Mouse (Mus musculus) c-Kit-positive CD71-positive TER-119-positive erythroid progenitor cells, embryonic 14.5 days (primary cell): Measurements from ENCODE around the gene Rsph10b.

Experiments
- DNase-seq: peaks from one replicate; pipeline ENCODE4 v3.0.0-alpha.2; 2013; ENCODE audit warnings: low spot score

Rsph10b gene

GRCm38 (mm10) chr5:143932831-143933230 lies at the start of gene Rsph10b:
Gene Rsph10b, plus strand, starts transcription at chr5:143933035.
- DNase-seq = no peak

- no peak for DNase-seq
These were observed 47.6 kb upstream of the Rsph10b start for GRCm38 (mm10) chr5:143885274-143885673.

GRCm38 (mm10) chr5:143890741-143891140 lies 42.1 kb upstream of the Rsph10b start:
- no peak for DNase-seq

GRCm38 (mm10) chr5:143892255-143892886 lies 40.5 kb upstream of the Rsph10b start:
- DNase-seq = no peak

- peak; percentile 31 for DNase-seq
These were observed 39.4 kb upstream of the Rsph10b start for GRCm38 (mm10) chr5:143893396-143893795.

GRCm38 (mm10) chr5:143897635-143898330 lies 35.1 kb upstream of the Rsph10b start, which contains the start of gene Ankrd61:
Gene Ankrd61, minus strand, starts transcription at chr5:143897685.
- no peak for DNase-seq

GRCm38 (mm10) chr5:143902111-143902510 lies 30.7 kb upstream of the Rsph10b start:
- no peak for DNase-seq

- peak; percentile 40 for DNase-seq
These were observed 29.0 kb upstream of the Rsph10b start for GRCm38 (mm10) chr5:143903813-143904212.

- DNase-seq = no peak
These were observed 26.4 kb upstream of the Rsph10b start for GRCm38 (mm10) chr5:143906429-143906828.

- peak; percentile 55 for DNase-seq
These were observed 23.9 kb upstream of the Rsph10b start for GRCm38 (mm10) chr5:143908926-143909325.

GRCm38 (mm10) chr5:143909417-143910400 lies 23.1 kb upstream of the Rsph10b start, which contains the start of the genes Aimp2 and Pms2:
Gene Aimp2, minus strand, starts transcription at chr5:143909847.
Gene Pms2, plus strand, starts transcription at chr5:143909964.
- peak; percentile 99 for DNase-seq

GRCm38 (mm10) chr5:143916221-143916620 lies 16.6 kb upstream of the Rsph10b start:
- no peak for DNase-seq

- DNase-seq = peak; percentile 56
These were observed 15.4 kb upstream of the Rsph10b start for GRCm38 (mm10) chr5:143917418-143917817.

- DNase-seq = no peak
These were observed 14.7 kb upstream of the Rsph10b start for GRCm38 (mm10) chr5:143918120-143918519.

GRCm38 (mm10) chr5:143924781-143925452 lies 7.9 kb upstream of the Rsph10b start:
- DNase-seq = peak; percentile 70

- DNase-seq = no peak
These were observed 5.0 kb upstream of the Rsph10b start, which contains the start of gene Gm42421 for GRCm38 (mm10) chr5:143927875-143928274. Gene Gm42421, plus strand, starts transcription at chr5:143928175.

- DNase-seq = no peak
These were observed 3.5 kb upstream of the Rsph10b start for GRCm38 (mm10) chr5:143929291-143929690.

GRCm38 (mm10) chr5:143930656-143931055 lies 2.2 kb upstream of the Rsph10b start:
- DNase-seq = no peak

- DNase-seq = no peak
These were observed 813 bp upstream of the Rsph10b start for GRCm38 (mm10) chr5:143931863-143932580.

GRCm38 (mm10) chr5:143933414-143933813 lies 579 bp downstream of the Rsph10b start:
- no peak for DNase-seq

GRCm38 (mm10) chr5:143933875-143934274 lies 1.0 kb downstream of the Rsph10b start:
- no peak for DNase-seq
